Mouse (Mus musculus) CH12.LX (cell line): ENCODE measurements around the gene Ell. TPM values are rescaled to one million over a fixed set of nuclear protein-coding genes. Genes with fewer than 3 reads are reported as not detected.
A peak's percentile ranks its signal among the peaks of the same experiment; 100 is the strongest.

Source experiments
- DNase-seq: peaks from one replicate; pipeline ENCODE4 v3.0.0-alpha.2; 2013; ENCODE audit errors: extremely low read depth
- H3K27ac ChIP-seq: 2 replicates; pipeline ENCODE4 v1.5.1; 2012; ENCODE audit warnings: low read depth, mild to moderate bottlenecking, control low read depth, moderate library complexity; ENCODE audit not compliant: insufficient read depth
- H3K27me3 ChIP-seq: replicated peaks from 2 replicates; pipeline ENCODE3; 2012; ENCODE audit warnings: inconsistent platforms
- H3K36me3 ChIP-seq, 2 experiments: replicated peaks in 1 of 2; 2 replicates each; pipeline versions ENCODE3 to v1.6.1; 2012; ENCODE audit warnings: inconsistent platforms in 1 of 2, low read length in 1 of 2, mild to moderate bottlenecking in 1 of 2, mixed read lengths in 1 of 2, moderate library complexity in 1 of 2; ENCODE audit not compliant: control insufficient read depth in 1 of 2, insufficient read depth in 1 of 2
- H3K4me1 ChIP-seq, 2 experiments: 2 replicates each; pipeline ENCODE4 v1.6.1; 2012; ENCODE audit warnings: inconsistent platforms in 1 of 2, moderate library complexity in 1 of 2; ENCODE audit not compliant: insufficient read depth in 2 of 2, control insufficient read depth in 1 of 2
- H3K4me2 ChIP-seq: 2 replicates; pipeline ENCODE4 v1.6.1; 2012; ENCODE audit warnings: low read depth, mild to moderate bottlenecking, control low read depth; ENCODE audit not compliant: poor library complexity, insufficient read depth, severe bottlenecking
- H3K4me3 ChIP-seq, 3 experiments: fragments of 150-350 bp in 1 of 3; sonication (generic) in 1 of 3; replicated peaks in 1 of 3; 2 replicates each; pipeline versions ENCODE3 to v1.5.1; 2011 to 2012; ENCODE audit warnings: low read depth in 2 of 3, low read length in 2 of 3, mild to moderate bottlenecking in 2 of 3, moderate library complexity in 2 of 3, control low read depth in 1 of 3, improper control_type of control experiment in 1 of 3, inconsistent platforms in 1 of 3, mixed read lengths in 1 of 3; ENCODE audit not compliant: poor library complexity in 1 of 3
- H3K79me2 ChIP-seq: replicated peaks from 2 replicates; pipeline ENCODE4 v1.6.1; 2012; ENCODE audit warnings: mild to moderate bottlenecking, moderate library complexity; ENCODE audit not compliant: control insufficient read depth, poor library complexity, insufficient read depth, severe bottlenecking; ENCODE audit errors: extremely low read depth
- H3K9ac ChIP-seq: 2 replicates; pipeline ENCODE4 v1.6.1; 2012; ENCODE audit warnings: low read depth, mild to moderate bottlenecking, control low read depth, moderate library complexity; ENCODE audit not compliant: insufficient read depth
- H3K9me3 ChIP-seq: replicated peaks from 2 replicates; pipeline ENCODE3; 2012; ENCODE audit warnings: low read length, inconsistent platforms, mixed read lengths
- BHLHE40 ChIP-seq: IDR thresholded peaks from 2 replicates; pipeline ENCODE4 v1.6.1; 2011; ENCODE audit warnings: mild to moderate bottlenecking, low read depth, low read length, improper control_type of control experiment
- CHD1 ChIP-seq: IDR thresholded peaks from 2 replicates; pipeline ENCODE4 v1.6.1; 2012; ENCODE audit warnings: low read depth, low read length, improper control_type of control experiment, inconsistent platforms
- CHD2 ChIP-seq: IDR thresholded peaks from 2 replicates; pipeline ENCODE4 v1.6.1; 2011; ENCODE audit warnings: low read length, improper control_type of control experiment
- CTCF ChIP-seq, 2 experiments: IDR thresholded peaks in 1 of 2; conservative IDR thresholded peaks in 1 of 2; 2 replicates each; pipeline ENCODE4 v1.5.1; 2011 to 2012; ENCODE audit warnings: low read depth in 2 of 2, low read length in 2 of 2, improper control_type of control experiment in 1 of 2, inconsistent platforms in 1 of 2, mild to moderate bottlenecking in 1 of 2, moderate library complexity in 1 of 2
- ETS1 ChIP-seq: conservative IDR thresholded peaks from 2 replicates; pipeline ENCODE4 v1.6.1; 2012; ENCODE audit warnings: low read depth, mild to moderate bottlenecking, inconsistent platforms, low read length, improper control_type of control experiment, moderate library complexity
- IRF4 ChIP-seq: IDR thresholded peaks from 2 replicates; pipeline ENCODE4 v1.6.1; 2014; ENCODE audit warnings: low read depth, mild to moderate bottlenecking, inconsistent platforms, low read length, improper control_type of control experiment
- MAX ChIP-seq: IDR thresholded peaks from 2 replicates; pipeline ENCODE4 v1.6.1; 2011; ENCODE audit warnings: low read length, improper control_type of control experiment
- MAZ ChIP-seq: IDR thresholded peaks from 2 replicates; pipeline ENCODE4 v1.6.1; 2012; ENCODE audit warnings: low read depth, mild to moderate bottlenecking, inconsistent platforms, low read length, improper control_type of control experiment, moderate library complexity
- MXI1 ChIP-seq: IDR thresholded peaks from 2 replicates; pipeline ENCODE4 v1.6.1; 2011; ENCODE audit warnings: mild to moderate bottlenecking, low read depth, low read length, improper control_type of control experiment
- MYC ChIP-seq: IDR thresholded peaks from 2 replicates; pipeline ENCODE4 v1.6.1; 2011; ENCODE audit warnings: low read depth, mild to moderate bottlenecking, improper control_type of control experiment, low read length
- NELFE ChIP-seq: IDR thresholded peaks from 2 replicates; pipeline ENCODE4 v1.6.1; 2011; ENCODE audit warnings: low read depth, low read length, improper control_type of control experiment
- PAX5 ChIP-seq: IDR thresholded peaks from 2 replicates; pipeline ENCODE4 v1.6.1; 2012; ENCODE audit warnings: low read length, inconsistent platforms, mixed read lengths
- POLR2A ChIP-seq: IDR thresholded peaks from 2 replicates; pipeline ENCODE4 v1.6.1; 2011; ENCODE audit warnings: low read depth, mild to moderate bottlenecking, improper control_type of control experiment, low read length
- POLR2AphosphoS2 ChIP-seq: IDR thresholded peaks from 2 replicates; pipeline ENCODE4 v1.6.1; 2011; ENCODE audit warnings: low read depth, low read length, improper control_type of control experiment
- RAD21 ChIP-seq: IDR thresholded peaks from 2 replicates; pipeline ENCODE4 v1.6.1; 2011; ENCODE audit warnings: low read depth, mild to moderate bottlenecking, low read length, improper control_type of control experiment, moderate library complexity
- SIN3A ChIP-seq: IDR thresholded peaks from 2 replicates; pipeline ENCODE4 v1.6.1; 2012; ENCODE audit warnings: low read length, improper control_type of control experiment, inconsistent platforms
- TCF12 ChIP-seq: IDR thresholded peaks from 2 replicates; pipeline ENCODE4 v1.6.1; 2014; ENCODE audit warnings: low read depth, mild to moderate bottlenecking, inconsistent platforms, low read length, improper control_type of control experiment
- UBTF ChIP-seq: IDR thresholded peaks from 2 replicates; pipeline ENCODE4 v1.6.1; 2012; ENCODE audit warnings: low read depth, mild to moderate bottlenecking, inconsistent platforms, low read length, improper control_type of control experiment, moderate library complexity
- USF1 ChIP-seq: IDR thresholded peaks from 2 replicates; pipeline ENCODE4 v1.6.1; 2014; ENCODE audit warnings: low read depth, mild to moderate bottlenecking, inconsistent platforms, low read length, improper control_type of control experiment
- USF2 ChIP-seq: conservative IDR thresholded peaks from 2 replicates; pipeline ENCODE4 v1.6.1; 2011; ENCODE audit warnings: low read depth, low read length, improper control_type of control experiment
- ZKSCAN1 ChIP-seq: IDR thresholded peaks from 2 replicates; pipeline ENCODE4 v1.6.1; 2012; ENCODE audit warnings: low read depth, inconsistent platforms, low read length, improper control_type of control experiment, borderline replicate concordance
- ZMIZ1 ChIP-seq: IDR thresholded peaks from 2 replicates; pipeline ENCODE4 v1.6.1; 2012; ENCODE audit warnings: low read depth, mild to moderate bottlenecking, inconsistent platforms, low read length, improper control_type of control experiment
- ZNF384 ChIP-seq: IDR thresholded peaks from 2 replicates; pipeline ENCODE4 v1.6.1; 2012; ENCODE audit warnings: low read depth, low read length, improper control_type of control experiment, inconsistent platforms
- dilution Hi-C: fragments of 300-500 bp; cut with MboI; formaldehyde crosslinking; loops from 2 replicates; pipeline ENCODE4 v1.14.3; 2020; ENCODE audit warnings: low sequenced_read_pairs; ENCODE audit not compliant: extremely low pct_unique_long_range_greater_than_20kb, extremely low pct_ligation_motif_present
- in situ Hi-C: fragments of 300-500 bp; cut with MboI; formaldehyde crosslinking; loops from 3 replicates; pipeline ENCODE4 v1.14.3; 2019; ENCODE audit warnings: low sequenced_read_pairs, low pct_ligation_motif_present, low pct_unique_long_range_greater_than_20kb, mixed read lengths
- polyA plus RNA-seq: library from polyadenylated mRNA; unstranded; fragments of >175 nt; gene quantifications from 2 replicates; pipeline ENCODE4 v1.2.1, GENCODE M21; 2012; ENCODE audit warnings: low read depth; ENCODE audit not compliant: insufficient read length
- total RNA-seq, 2 experiments: library from RNA; depleted of rRNA; stranded (reverse); fragments of 300-350 nt in 1 of 2; fragments of >200 nt in 1 of 2; gene quantifications; 2 replicates each; pipeline ENCODE4 v1.2.3; 2012 to 2014

Ell gene
- total and polyA plus RNA-seq, 3 experiments = 6.5 to 17.9 (median 9.8) TPM

- TF ChIP-seq NELFE (peak; percentile 62), RAD21 (no peak), POLR2A (peak; percentile 56; the same call in 1 of the 2 replicates), CHD2 (no peak; the same call in 1 of the 2 replicates), CHD1 (no peak), MAX (peak; percentile 59), USF2 (no peak), UBTF (no peak)
Observed at GRCm38 (mm10) chr8:70607898-70608748, 68.9 kb downstream of the Ell start (continued).

GRCm38 (mm10) chr8:70608749-70609367 lies 69.6 kb downstream of the Ell start, which contains the start of gene Ssbp4:
Gene Ssbp4 (minus strand): TSS chr8:70608872.
- no peak for DNase-seq
- no peaks in the 10 kb centered on the region for H3K9me3 ChIP-seq
- peak within 1 kb of the TSS; percentile 76 for H3K27ac ChIP-seq
- H3K9ac ChIP-seq = peak within 1 kb of the TSS; percentile 81
- TF ChIP-seq MYC (peak; percentile 60), ETS1 (no peak; the same call in 1 of the 2 replicates), ZMIZ1 (no peak), UBTF (no peak), ZNF384 (peak; percentile 81), TCF12 (no peak), CTCF (conservative IDR thresholded peaks at IDR 0.05 in 1 of 2, IDR thresholded peaks at IDR 0.05 in 1 of 2; ENCODE audit: low read depth in 2 of 2, low read length in 2 of 2) (no peak), USF1 (no peak), POLR2AphosphoS2 (0 out of 2 replicates have a peak, but pooled peaks have one; percentile 49), BHLHE40 (peak; percentile 73), ZKSCAN1 (no peak), CHD1 (no peak), MXI1 (peak; percentile 39), IRF4 (peak; percentile 9; the same call in 1 of the 2 replicates), MAZ (no peak), MAX (peak; percentile 94), PAX5 (no peak), SIN3A (peak; percentile 10; the same call in 1 of the 2 replicates)
- in situ Hi-C loops (loop anchor here (10.0 kb wide), 1 partner anchor 64 kb away; no protein-coding TSS in a partner anchor), dilution Hi-C loops (no loop called here)
- no peaks in the 10 kb centered on the region for H3K27me3 ChIP-seq
- H3K4me3 ChIP-seq = peak within 1 kb of the TSS; percentile 77 to 94 (median 79)
- peaks cover 3 to 24% of the 10 kb centered on the region in 2 experiments for H3K36me3 ChIP-seq
- H3K79me2 ChIP-seq = peaks cover 9% of the 10 kb centered on the region; the same call in 1 of the 2 replicates
- H3K4me1 ChIP-seq = peaks cover 22 to 56% of the 10 kb centered on the region in 2 experiments
- H3K4me2 ChIP-seq = peak within 1 kb of the TSS; percentile 84
